Mouse (Mus musculus): ENCODE data around the gene Npas3.

The Npas3 gene

GRCm38 (mm10) chr12:53421701-53422100, 173.2 kb downstream of the Npas3 start:
- no peak for DNase-seq

GRCm38 (mm10) chr12:53423631-53424030, 175.2 kb downstream of the Npas3 start:
- DNase-seq, result no peak

- no peak for DNase-seq
Observed at GRCm38 (mm10) chr12:53426006-53426405, 177.5 kb downstream of the Npas3 start.

- DNase-seq, result no peak
Observed at GRCm38 (mm10) chr12:53427153-53427552, 178.7 kb downstream of the Npas3 start.

GRCm38 (mm10) chr12:53442029-53442428, 193.6 kb downstream of the Npas3 start:
- DNase-seq, result no peak

GRCm38 (mm10) chr12:53447469-53447868, 199.0 kb downstream of the Npas3 start:
- DNase-seq, result no peak

GRCm38 (mm10) chr12:53448040-53448439, 199.6 kb downstream of the Npas3 start:
- no peak for DNase-seq

- no peak for DNase-seq
Observed at GRCm38 (mm10) chr12:53467549-53467948, 219.1 kb downstream of the Npas3 start.

GRCm38 (mm10) chr12:53474486-53474885, 226.0 kb downstream of the Npas3 start:
- DNase-seq, result no peak

GRCm38 (mm10) chr12:53484924-53485323, 236.4 kb downstream of the Npas3 start:
- no peak for DNase-seq

GRCm38 (mm10) chr12:53496386-53496785, 247.9 kb downstream of the Npas3 start:
- DNase-seq, result no peak

GRCm38 (mm10) chr12:53514885-53515284, 266.4 kb downstream of the Npas3 start:
- DNase-seq, result no peak

GRCm38 (mm10) chr12:53519556-53519955, 271.1 kb downstream of the Npas3 start:
- DNase-seq, result no peak

GRCm38 (mm10) chr12:53522631-53523030, 274.2 kb downstream of the Npas3 start:
- DNase-seq, result no peak

GRCm38 (mm10) chr12:53527046-53527445, 278.6 kb downstream of the Npas3 start:
- no peak for DNase-seq

GRCm38 (mm10) chr12:53529345-53529744, 280.9 kb downstream of the Npas3 start:
- no peak for DNase-seq

GRCm38 (mm10) chr12:53536816-53537215, 288.3 kb downstream of the Npas3 start:
- DNase-seq, result no peak

- DNase-seq, result no peak
Observed at GRCm38 (mm10) chr12:53556359-53556758, 307.9 kb downstream of the Npas3 start.

GRCm38 (mm10) chr12:53558259-53558658, 309.8 kb downstream of the Npas3 start:
- DNase-seq, result no peak

- DNase-seq, result no peak
Observed at GRCm38 (mm10) chr12:53566712-53567387, 318.4 kb downstream of the Npas3 start.

GRCm38 (mm10) chr12:53581181-53581580, 332.7 kb downstream of the Npas3 start:
- DNase-seq, result no peak

- no peak for DNase-seq
Observed at GRCm38 (mm10) chr12:53587249-53587648, 338.8 kb downstream of the Npas3 start.

- DNase-seq, result peak in 1 of 2 experiments; percentile 25
Observed at GRCm38 (mm10) chr12:53587691-53588504, 339.4 kb downstream of the Npas3 start.

- DNase-seq, result no peak
Observed at GRCm38 (mm10) chr12:53589446-53589961, 341.0 kb downstream of the Npas3 start.

Measured in lung, postnatal 4 days (tissue).